Mouse (Mus musculus): ENCODE measurements around the gene Rpl14.

DNA sequence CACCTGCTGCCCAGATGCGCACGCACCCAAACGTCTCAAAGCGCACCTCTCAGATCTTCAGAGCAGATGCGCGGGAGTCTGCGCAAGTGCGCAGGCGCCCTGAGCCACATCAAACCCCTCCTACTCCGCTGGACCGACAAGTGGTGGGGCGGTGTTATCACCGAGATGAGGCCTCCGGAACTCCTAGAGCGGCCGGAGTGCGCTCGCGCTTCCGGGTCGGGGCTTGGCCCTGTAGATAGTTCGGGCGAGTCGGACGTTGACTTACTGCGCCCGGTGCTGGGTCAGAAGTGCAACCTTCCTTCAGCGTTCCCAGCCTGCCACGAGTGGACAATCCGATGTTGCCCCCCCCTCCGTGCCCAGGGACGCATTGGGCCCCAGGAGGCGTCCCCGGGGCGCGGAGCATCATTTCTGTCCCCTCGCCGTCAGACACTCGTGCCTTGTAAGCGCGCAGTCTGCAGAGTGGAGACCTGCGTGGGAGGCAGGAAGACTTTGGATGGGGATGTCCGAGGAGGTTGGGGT is 5.9 kb downstream of the Rpl14 start:
- TF ChIP-seq FLI1 (IDR thresholded peaks at IDR 0.05; ENCODE audit: low read length) (no peak), GATA1 (IDR thresholded peaks at IDR 0.05; ENCODE audit: borderline replicate concordance, low read length) (no peak)
